Mouse (Mus musculus) neural tube, embryonic 11.5 days (tissue): Measurements from ENCODE around the gene 1700020N01Rik. TPM values are rescaled to one million over a fixed set of nuclear protein-coding genes. Genes with fewer than 3 reads are reported as not detected.

Experiments
- ATAC-seq: fragments of 200-750 bp; cut with Nextera tagmentation; 2 replicates; pipeline ENCODE4 v1.8.0; 2017; ENCODE audit warnings: moderate number of reproducible peaks, mild to moderate bottlenecking, moderate TSS enrichment, moderate library complexity; ENCODE audit not compliant: insufficient read depth, low FRiP score, low TSS enrichment
- DNase-seq: peaks from one replicate; pipeline ENCODE4 v3.0.0-alpha.2; 2015; ENCODE audit warnings: low spot score
- H3K27ac ChIP-seq: fragments of 300-500 bp; sonication (generic); 2 replicates; pipeline ENCODE4 v1.5.1; 2014; ENCODE audit warnings: low read depth, mild to moderate bottlenecking, low read length
- H3K27me3 ChIP-seq: fragments of 300-500 bp; sonication (generic); 2 replicates; pipeline ENCODE4 v1.6.1; 2014; ENCODE audit warnings: mild to moderate bottlenecking, low read length, mixed read lengths; ENCODE audit not compliant: control insufficient read depth, insufficient read depth
- H3K36me3 ChIP-seq: fragments of 300-500 bp; sonication (generic); 2 replicates; pipeline ENCODE4 v1.6.1; 2014; ENCODE audit warnings: mild to moderate bottlenecking, low read length, moderate library complexity, mixed read lengths; ENCODE audit not compliant: control insufficient read depth, insufficient read depth
- H3K4me1 ChIP-seq: fragments of 300-500 bp; sonication (generic); 2 replicates; pipeline ENCODE4 v1.6.1; 2014; ENCODE audit warnings: low read length, mixed read lengths; ENCODE audit not compliant: control insufficient read depth, insufficient read depth
- H3K4me2 ChIP-seq: fragments of 300-500 bp; sonication (generic); 2 replicates; pipeline ENCODE4 v1.6.1; 2014; ENCODE audit warnings: low read depth, mild to moderate bottlenecking, moderate library complexity
- H3K4me3 ChIP-seq: fragments of 300-500 bp; sonication (generic); 2 replicates; pipeline ENCODE4 v1.5.1; 2014; ENCODE audit warnings: low read depth, low read length
- H3K9ac ChIP-seq: fragments of 300-500 bp; sonication (generic); 2 replicates; pipeline ENCODE4 v1.6.1; 2014; ENCODE audit warnings: mild to moderate bottlenecking, low read length
- H3K9me3 ChIP-seq: fragments of 300-500 bp; sonication (generic); 2 replicates; pipeline ENCODE4 v1.6.1; 2016; ENCODE audit warnings: low read length; ENCODE audit not compliant: control insufficient read depth
- WGBS: fragments of 180-500 bp; shearing (Covaris S2); extraction: QIAGEN DNeasy Blood & Tissue Kit; methylation state at CpG from one replicate; pipeline ENCODE4 v1.1.7; 2014; 5-methylcytosine and 5-hydroxymethylcytosine counted together
- polyA plus RNA-seq: library from polyadenylated mRNA; unstranded; fragments of >200 nt; fragmentation: Nextera tagmentation; extraction: Ambion mirVana; gene quantifications from 2 replicates; pipeline ENCODE4 v1.2.1, GENCODE M21; 2014

Gene 1700020N01Rik
- polyA plus RNA-seq, 1 experiment from 2014 or later = not detected

- 86% methylated on average over 4 of the region's 4 CpGs for WGBS
Measured at GRCm38 (mm10) chr10:21613021-21613860, 20.3 kb downstream of the 1700020N01Rik start.

GRCm38 (mm10) chr10:21614520-21614919, 21.6 kb downstream of the 1700020N01Rik start:
- WGBS = 91% methylated on average over 1 of the region's 1 CpGs
- no peak overlapping the region for H3K4me3 ChIP-seq
- no peaks in the 10 kb centered on the region for H3K27me3 ChIP-seq
- no peak overlapping the region for H3K27ac ChIP-seq
- no peaks in the 10 kb centered on the region for H3K36me3 ChIP-seq
- DNase-seq (no peak), ATAC-seq (no peak)
- no peaks in the 10 kb centered on the region for H3K4me1 ChIP-seq
- no peak overlapping the region for H3K9ac ChIP-seq
- no peaks in the 10 kb centered on the region for H3K9me3 ChIP-seq
- no peak overlapping the region for H3K4me2 ChIP-seq

More at GRCm38 (mm10) chr10:21613021-21613860, 20.3 kb downstream of the 1700020N01Rik start:
- Histone ChIP-seq H3K27me3 (no peaks in the 10 kb centered on the region), H3K27ac (no peak overlapping the region), H3K9ac (no peak overlapping the region), H3K9me3 (no peaks in the 10 kb centered on the region), H3K4me1 (no peaks in the 10 kb centered on the region), H3K4me3 (no peak overlapping the region), H3K4me2 (no peak overlapping the region), H3K36me3 (no peaks in the 10 kb centered on the region)
- DNase-seq = no peak
- no peak for ATAC-seq

DNA sequence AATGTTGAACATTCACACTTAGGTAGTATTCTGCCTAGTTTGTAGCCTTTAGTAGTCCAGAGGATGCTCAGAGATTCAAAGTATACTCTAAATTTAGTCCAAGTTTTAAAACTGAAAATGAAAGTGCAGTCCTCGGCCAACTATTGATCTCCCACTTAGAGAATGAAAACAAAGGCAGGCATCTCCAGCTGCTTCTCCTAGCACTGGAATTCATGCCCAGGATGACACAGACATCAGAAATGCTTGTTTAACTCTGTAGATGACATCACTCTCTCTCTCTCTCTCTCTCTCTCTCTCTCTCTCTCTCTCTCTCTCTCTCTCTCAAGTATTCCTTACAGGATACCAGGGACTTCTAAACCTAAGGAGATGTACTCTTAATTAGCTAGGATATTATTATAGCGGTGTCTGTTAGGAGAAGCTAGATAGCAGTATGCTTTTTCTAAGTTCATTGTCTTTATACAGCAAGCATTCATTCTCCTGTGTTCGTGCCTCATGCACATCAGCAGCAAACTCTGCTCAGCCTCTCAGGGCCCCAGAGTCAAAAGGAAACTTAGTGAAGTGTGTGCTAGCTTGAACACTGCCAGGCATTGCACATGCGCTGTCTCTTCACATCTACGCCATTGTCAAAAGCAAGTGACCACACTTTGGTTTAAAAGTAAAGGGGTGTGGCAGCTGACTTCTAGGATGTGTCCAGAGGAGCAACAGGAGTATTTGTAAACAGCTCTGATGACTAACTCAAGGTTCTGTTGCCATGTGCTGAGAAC, 26.0 kb downstream of the 1700020N01Rik start:
- H3K9ac ChIP-seq = no peak overlapping the region
- 80% methylated on average over 5 of the region's 5 CpGs for WGBS
- H3K4me3 ChIP-seq = no peak overlapping the region
- H3K4me2 ChIP-seq = no peak overlapping the region
- H3K4me1 ChIP-seq = no peaks in the 10 kb centered on the region
- no peak overlapping the region for H3K27ac ChIP-seq
- DNase-seq (no peak), ATAC-seq (no peak)
- no peaks in the 10 kb centered on the region for H3K36me3 ChIP-seq
- H3K27me3 ChIP-seq = no peaks in the 10 kb centered on the region
- no peaks in the 10 kb centered on the region for H3K9me3 ChIP-seq

DNA sequence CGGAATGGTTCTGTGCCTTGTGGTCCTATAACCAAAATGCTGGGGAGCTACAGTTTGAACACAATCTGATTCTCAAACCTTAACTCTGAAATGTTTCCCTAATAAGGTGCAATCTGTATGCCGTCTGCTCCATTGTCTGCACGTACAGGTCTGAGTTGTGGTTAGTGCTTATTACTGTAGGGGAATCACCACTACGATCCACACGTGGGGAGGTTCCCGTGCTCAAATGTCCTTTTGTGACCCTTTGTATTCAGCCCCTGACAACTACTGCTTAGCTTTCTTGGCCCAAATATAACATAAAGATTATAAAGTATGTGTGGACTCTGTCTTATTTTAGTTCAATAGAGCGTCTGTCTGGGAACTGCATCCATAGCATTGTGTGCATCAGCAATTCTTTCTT, 29.1 kb downstream of the 1700020N01Rik start:
- no peaks in the 10 kb centered on the region for H3K4me1 ChIP-seq
- no peak overlapping the region for H3K27ac ChIP-seq
- no peaks in the 10 kb centered on the region for H3K27me3 ChIP-seq
- H3K9me3 ChIP-seq = no peaks in the 10 kb centered on the region
- no peak overlapping the region for H3K9ac ChIP-seq
- H3K4me2 ChIP-seq = no peak overlapping the region
- no peak for ATAC-seq
- DNase-seq = no peak
- 85% methylated on average over 7 of the region's 7 CpGs for WGBS
- no peaks in the 10 kb centered on the region for H3K36me3 ChIP-seq
- no peak overlapping the region for H3K4me3 ChIP-seq

- Histone ChIP-seq H3K4me1 (no peaks in the 10 kb centered on the region), H3K4me3 (no peak overlapping the region), H3K4me2 (no peak overlapping the region), H3K27me3 (no peaks in the 10 kb centered on the region), H3K27ac (no peak overlapping the region), H3K36me3 (no peaks in the 10 kb centered on the region), H3K9ac (no peak overlapping the region), H3K9me3 (no peaks in the 10 kb centered on the region)
- no peak for ATAC-seq
- 74% methylated on average over 5 of the region's 5 CpGs for WGBS
- no peak for DNase-seq
Measured at GRCm38 (mm10) chr10:21628555-21628954, 35.6 kb downstream of the 1700020N01Rik start.

GRCm38 (mm10) chr10:21629031-21629740, 36.2 kb downstream of the 1700020N01Rik start:
- H3K9ac ChIP-seq = no peak overlapping the region
- no peak overlapping the region for H3K4me2 ChIP-seq
- H3K27ac ChIP-seq = no peak overlapping the region
- H3K4me1 ChIP-seq = no peaks in the 10 kb centered on the region
- H3K9me3 ChIP-seq = no peaks in the 10 kb centered on the region
- H3K4me3 ChIP-seq = no peak overlapping the region
- DNase-seq (no peak), ATAC-seq (no peak)
- WGBS = 88% methylated on average over 10 of the region's 10 CpGs
- H3K27me3 ChIP-seq = no peaks in the 10 kb centered on the region
- H3K36me3 ChIP-seq = no peaks in the 10 kb centered on the region

- H3K36me3 ChIP-seq = no peaks in the 10 kb centered on the region
- no peaks in the 10 kb centered on the region for H3K27me3 ChIP-seq
- H3K9me3 ChIP-seq = no peaks in the 10 kb centered on the region
- H3K9ac ChIP-seq = no peak overlapping the region
- no peaks in the 10 kb centered on the region for H3K4me1 ChIP-seq
- H3K4me3 ChIP-seq = no peak overlapping the region
- no peak overlapping the region for H3K27ac ChIP-seq
- no peak overlapping the region for H3K4me2 ChIP-seq
- 84% methylated on average over 1 of the region's 1 CpGs for WGBS
- ATAC-seq (no peak), DNase-seq (no peak)
Measured at GRCm38 (mm10) chr10:21631481-21631880, 38.5 kb downstream of the 1700020N01Rik start.

- no peak overlapping the region for H3K4me2 ChIP-seq
- H3K4me3 ChIP-seq = no peak overlapping the region
- no peak for DNase-seq
- H3K9me3 ChIP-seq = no peaks in the 10 kb centered on the region
- no peaks in the 10 kb centered on the region for H3K27me3 ChIP-seq
- ATAC-seq = no peak
- no peak overlapping the region for H3K9ac ChIP-seq
- no peaks in the 10 kb centered on the region for H3K36me3 ChIP-seq
- WGBS = 80% methylated on average over 5 of the region's 5 CpGs
- H3K4me1 ChIP-seq = no peaks in the 10 kb centered on the region
- H3K27ac ChIP-seq = no peak overlapping the region
Measured at GRCm38 (mm10) chr10:21632687-21633086, 39.7 kb downstream of the 1700020N01Rik start.
